Mouse (Mus musculus): ENCODE data around the gene Actr8.

The Actr8 gene

DNA sequence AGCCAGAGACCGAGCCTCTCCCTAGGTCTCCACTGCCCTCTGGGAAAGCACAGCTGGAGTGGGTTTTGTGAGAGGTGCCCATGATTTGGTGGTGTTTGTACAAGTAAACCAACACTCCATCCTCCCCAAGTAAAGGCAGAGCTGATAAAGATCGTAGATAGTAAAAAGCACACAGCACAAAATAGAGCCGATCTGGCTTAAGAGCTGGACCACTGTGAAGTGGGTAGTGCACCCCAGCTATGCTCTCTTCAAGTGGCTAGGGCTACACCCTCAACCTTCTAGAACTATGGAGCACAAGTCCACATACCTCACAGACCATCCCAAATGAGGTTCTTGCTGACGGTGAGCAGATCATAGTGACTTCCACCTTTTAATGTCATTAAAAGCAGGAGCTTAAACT is 61.3 kb downstream of the Actr8 start:
- DNase-seq (ENCODE audit: low read depth, low spot score), result no peak

GRCm38 (mm10) chr14:30041836-30042235 is 63.7 kb downstream of the Actr8 start:
- no peak for DNase-seq (ENCODE audit: low read depth, low spot score)

GRCm38 (mm10) chr14:30043356-30043940 is 65.3 kb downstream of the Actr8 start:
- DNase-seq (ENCODE audit: low read depth, low spot score), result no peak

DNA sequence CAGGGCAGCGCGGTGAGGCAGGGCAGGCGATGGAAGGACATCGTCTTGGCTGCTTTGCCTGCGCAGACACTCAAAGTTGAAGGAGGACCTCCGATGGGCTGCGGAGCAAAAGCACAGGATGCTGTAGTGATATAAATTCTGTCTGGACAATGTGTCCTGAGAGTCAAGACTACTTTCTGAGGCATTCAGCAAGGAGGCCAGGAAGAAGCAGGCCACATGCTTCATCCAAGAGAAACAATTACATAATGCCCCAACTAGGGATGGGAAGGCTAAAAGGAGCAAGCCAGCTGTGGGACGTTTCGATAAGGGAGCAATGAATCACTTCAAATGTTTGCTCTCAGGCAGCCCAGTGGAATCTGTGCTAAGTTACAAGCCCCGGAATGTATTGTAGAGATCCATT is 67.1 kb downstream of the Actr8 start:
- DNase-seq (ENCODE audit: low read depth, low spot score), result no peak

- DNase-seq (ENCODE audit: low read depth, low spot score), result no peak
Observed at GRCm38 (mm10) chr14:30045704-30046220, 67.6 kb downstream of the Actr8 start.

DNA sequence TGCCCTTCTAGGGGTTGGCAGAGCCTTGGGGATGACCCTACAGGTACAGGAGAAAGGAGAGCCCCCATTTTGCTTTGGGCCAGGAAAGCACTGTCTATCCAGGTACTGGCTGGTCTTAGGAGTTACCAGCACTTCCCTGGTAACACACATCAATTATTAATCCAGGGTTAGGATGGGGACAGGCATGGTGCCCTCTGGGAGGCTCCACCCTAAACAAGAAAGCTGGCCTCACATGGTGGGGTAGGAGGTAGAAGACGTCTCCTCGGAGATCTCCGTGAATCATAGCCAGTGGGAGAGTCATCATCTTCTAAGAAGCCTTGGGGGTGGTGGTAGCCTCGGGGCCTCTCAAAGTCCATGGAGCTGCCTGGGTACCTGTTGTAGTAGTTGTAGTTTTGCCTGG is 68.8 kb downstream of the Actr8 start:
- DNase-seq (ENCODE audit: low read depth, low spot score), result no peak

GRCm38 (mm10) chr14:30048049-30048448 is 69.9 kb downstream of the Actr8 start:
- no peak for DNase-seq (ENCODE audit: low read depth, low spot score)

DNA sequence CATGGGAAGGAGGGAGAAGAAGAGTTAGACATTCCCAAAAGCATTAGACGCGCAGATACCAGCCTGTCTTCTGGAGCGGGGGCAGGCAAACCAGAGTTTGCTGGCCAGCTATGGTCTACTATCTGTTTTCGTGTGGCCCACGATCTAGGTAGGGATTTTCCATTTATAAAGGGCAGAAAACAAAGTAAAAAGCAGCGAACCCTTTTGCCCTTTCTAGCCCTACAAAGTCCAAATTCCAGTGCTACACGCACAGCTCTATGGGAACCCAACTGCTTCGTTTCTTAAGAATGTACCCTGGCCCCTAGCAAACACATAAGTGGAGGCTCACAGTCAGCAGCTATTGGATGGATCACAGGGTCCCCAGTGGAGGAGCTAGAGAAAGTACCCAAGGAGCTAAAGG is 72.1 kb downstream of the Actr8 start:
- no peak for DNase-seq (ENCODE audit: low read depth, low spot score)

GRCm38 (mm10) chr14:30054922-30055321 is 76.8 kb downstream of the Actr8 start:
- DNase-seq (ENCODE audit: low read depth, low spot score), result no peak

Measured in c-Kit-negative CD71-positive TER-119-positive erythroid progenitor cells, embryonic 14.5 days (primary cell).